Mouse (Mus musculus) spleen, postnatal 4 days (tissue): Measurements from ENCODE around the gene Hnrnpa0.

Experiments used
- DNase-seq, 2 experiments: peaks; one replicate each; pipeline ENCODE4 v3.0.0; 2022; ENCODE audit warnings: low spot score in 2 of 2

The Hnrnpa0 gene

DNA sequence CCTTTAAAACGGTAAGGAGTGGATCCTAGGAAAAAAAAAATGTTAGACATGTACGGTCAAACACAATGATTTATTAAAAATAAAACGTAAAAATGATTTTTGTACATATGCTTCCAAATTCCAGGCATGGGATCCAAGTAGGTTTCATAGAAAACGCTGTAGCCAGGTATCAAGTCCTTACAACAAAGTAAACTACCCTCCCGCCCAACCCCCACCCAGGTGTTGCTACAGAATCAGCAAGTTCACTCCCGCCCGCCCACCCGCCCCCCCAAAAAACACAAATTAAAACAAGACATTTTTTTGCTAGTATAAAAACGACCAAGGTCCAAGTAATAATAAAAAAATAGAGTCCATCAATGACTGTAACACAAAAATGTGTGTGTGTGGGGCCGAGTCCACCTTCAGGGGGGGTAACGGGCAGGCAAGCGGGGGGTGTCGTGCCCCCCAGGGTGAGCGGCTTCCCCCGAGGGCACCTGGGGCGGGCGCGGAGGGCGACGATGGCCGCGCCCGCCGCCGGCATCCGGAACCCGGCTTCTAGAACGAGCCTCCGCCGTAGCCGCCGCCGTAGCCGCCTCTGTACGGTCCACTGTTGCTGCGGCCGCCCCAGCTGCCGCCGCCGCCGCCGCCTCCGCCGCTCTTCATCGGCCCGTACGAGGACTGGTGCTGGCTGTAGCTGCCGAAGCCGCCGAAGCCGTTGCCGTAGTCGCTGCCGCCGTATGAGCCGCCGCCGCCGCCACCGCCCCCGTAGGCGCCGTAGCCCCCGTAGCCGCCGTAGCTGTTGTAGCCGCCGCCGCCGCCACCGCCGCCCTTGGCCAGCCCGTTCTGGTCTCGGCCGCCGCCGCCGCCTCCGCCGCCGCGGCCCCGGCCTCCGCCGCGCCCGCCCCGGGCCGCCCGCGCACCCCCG, 1.2 kb downstream of the Hnrnpa0 start:
- DNase-seq, result peak; percentile 52 to 68

DNA sequence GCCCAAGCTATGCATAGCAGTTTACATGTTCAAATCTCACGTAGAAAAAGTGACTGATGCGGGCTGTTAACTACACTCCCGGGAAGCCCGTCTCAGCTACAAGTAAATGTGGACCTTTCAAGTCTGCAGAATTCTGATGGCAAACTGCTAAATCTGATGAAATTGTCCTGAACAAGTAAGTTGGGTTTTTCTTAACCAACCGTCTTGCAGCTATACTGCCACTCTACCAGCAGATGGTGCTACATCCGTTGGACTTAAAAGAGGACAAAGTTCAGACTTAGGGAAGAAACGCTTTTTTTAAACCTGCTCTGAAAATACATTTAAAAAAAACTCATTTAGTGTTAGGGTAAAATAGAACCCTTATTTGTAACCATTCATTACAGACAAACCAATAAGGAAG, 2.2 kb downstream of the Hnrnpa0 start:
- peak in 1 of 2 experiments; percentile 56 for DNase-seq

DNA sequence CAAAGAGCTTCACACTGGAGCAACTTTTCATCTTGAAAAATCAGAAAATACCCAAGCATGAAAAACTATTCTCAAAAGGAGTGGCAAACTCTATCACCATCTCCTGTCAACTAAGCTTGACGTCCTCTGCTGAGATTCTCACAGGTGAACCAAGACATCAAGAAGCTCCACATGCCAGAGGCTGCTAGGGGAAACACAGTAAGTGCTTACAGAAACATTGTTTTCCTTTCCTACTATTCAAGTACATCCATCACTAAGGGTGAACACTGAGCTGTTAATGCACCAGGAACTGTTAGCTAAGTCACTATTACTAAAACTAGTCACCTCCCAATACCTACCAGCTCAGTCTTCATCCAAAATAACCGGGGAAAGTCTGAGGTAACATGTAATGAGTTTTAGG, 3.4 kb downstream of the Hnrnpa0 start:
- no peak for DNase-seq

DNA sequence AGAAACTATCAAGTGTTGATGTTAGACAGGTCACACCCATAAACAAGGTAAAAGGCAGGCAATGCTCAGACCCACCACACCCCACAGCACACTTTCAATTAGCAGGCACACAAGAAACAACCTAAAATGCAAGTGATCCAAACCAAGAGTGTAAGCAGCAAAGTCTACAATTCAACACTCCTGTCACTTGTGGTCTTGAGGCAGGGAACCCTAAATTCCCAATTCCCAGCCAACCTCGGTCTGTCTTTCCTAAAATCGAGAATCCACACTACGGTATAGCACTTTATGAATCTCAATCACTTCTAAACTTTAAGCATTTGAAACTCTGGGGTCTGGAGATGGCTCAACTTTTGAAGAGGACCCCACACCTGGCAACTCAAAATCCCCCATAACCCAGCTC, 4.1 kb downstream of the Hnrnpa0 start:
- DNase-seq, result no peak

DNA sequence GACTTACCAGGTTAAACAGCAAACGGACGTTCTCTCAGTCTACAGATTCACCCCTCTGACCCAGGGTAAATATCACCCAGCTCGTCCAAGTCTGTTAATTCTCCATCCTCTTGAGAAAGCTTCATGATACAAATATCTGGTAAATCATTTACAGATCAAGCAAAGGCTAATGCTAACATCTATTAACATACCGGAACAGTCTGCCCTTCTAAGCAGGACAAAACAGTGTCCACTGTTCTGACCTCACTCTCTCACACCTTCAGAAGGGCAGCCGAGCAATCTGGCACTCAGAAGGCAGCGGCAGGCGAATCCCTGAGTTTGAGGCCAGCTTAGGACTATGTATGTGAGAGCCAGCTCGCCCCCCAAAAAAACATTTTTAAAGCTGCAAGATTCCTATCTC, 5.0 kb downstream of the Hnrnpa0 start:
- DNase-seq, result no peak

DNA sequence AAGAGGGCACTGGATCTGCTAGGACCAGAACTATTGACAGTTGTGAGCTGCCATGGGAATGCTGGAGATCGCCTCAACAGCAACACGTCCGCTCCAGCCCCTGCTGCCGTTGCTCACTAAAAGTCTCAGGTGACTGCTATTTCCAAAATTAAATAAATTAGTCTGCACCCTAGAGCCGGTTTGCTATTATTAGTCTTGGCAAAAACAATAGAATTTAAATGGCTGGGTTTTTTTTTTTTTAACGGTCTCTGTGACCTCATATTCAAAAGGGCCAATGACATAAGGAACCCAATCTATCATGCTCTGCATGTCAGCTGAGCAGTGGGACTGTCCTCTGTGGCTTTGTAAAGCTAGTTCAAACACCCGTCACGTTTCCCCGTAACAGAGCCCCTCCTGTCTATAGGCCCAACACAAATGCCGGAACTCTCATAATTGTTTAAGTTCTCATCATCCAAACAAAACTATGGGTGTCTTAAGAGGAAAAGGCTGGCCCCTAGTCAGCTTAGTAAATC, 5.5 kb downstream of the Hnrnpa0 start:
- DNase-seq, result no peak

DNA sequence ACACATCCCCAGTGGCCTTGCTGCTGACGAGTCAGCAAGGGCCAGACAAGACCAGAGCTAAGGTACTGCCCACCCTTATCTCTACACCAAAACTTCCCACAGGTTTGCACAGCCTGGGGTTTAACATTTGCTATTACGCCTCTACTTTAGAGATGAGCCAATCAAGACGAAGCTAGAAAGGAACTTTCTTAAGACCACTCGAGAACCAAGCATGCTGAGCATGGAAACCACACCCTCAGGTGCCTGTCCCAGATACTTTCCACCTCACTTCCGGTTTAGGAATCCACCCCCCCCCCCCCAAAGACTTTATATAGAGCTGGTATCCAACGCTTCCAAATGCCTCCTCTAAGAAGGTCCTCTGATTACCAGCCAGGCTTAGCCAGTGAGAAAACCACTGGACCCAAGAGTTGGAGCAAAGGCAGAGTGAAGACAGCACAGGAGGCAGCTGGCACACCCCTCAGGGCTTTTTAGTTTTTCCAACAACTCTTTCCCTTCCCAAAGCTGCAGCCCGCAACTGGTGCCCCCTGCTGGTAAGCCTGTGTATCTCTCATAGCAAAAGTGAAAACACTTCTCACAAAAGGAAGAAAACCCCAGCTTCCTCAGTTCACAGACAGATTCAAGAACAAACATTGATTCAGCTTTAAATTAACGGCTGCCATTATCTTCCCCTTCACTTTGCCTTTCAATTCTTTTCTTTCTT, 10.9 kb downstream of the Hnrnpa0 start:
- DNase-seq, result peak; percentile 57 to 86

DNA sequence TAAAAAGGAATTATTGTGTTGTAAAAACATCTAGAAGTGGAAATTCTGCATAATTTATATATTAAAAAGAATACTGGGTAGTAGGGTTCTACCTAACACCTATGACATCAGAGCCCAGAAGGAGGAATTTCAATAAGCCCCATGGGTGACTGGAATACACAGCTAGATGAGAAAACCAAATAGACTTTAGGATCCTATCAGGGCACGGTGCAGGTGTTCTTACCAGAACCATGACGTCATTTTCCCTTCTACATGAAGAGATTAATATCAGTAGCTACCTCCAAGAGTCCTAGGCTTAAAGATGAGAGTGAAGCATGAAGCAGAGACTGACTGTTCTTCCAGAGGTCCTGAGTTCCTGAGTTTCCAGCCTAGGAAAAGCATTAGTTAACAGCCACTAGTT, 11.6 kb downstream of the Hnrnpa0 start:
- no peak for DNase-seq

DNA sequence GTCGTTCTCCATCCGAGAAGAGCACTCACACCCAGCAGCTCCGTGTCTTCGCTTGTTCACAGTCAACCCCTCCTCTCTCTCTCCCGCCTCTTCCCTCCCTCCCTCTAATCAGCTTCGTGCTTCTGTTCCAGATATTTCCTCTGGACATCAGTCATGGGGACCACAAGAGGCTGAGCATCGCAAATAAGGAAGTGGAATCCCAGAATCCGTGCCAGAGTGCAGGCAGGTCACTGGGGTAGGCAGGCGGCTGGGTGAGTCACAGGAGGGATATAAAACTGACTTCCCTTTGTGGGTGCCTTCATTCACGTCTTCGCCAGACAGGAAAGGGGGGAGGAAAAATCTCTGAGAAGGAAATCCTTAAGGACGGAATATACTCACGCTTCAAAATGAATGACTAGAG, 13.1 kb downstream of the Hnrnpa0 start:
- no peak for DNase-seq

DNA sequence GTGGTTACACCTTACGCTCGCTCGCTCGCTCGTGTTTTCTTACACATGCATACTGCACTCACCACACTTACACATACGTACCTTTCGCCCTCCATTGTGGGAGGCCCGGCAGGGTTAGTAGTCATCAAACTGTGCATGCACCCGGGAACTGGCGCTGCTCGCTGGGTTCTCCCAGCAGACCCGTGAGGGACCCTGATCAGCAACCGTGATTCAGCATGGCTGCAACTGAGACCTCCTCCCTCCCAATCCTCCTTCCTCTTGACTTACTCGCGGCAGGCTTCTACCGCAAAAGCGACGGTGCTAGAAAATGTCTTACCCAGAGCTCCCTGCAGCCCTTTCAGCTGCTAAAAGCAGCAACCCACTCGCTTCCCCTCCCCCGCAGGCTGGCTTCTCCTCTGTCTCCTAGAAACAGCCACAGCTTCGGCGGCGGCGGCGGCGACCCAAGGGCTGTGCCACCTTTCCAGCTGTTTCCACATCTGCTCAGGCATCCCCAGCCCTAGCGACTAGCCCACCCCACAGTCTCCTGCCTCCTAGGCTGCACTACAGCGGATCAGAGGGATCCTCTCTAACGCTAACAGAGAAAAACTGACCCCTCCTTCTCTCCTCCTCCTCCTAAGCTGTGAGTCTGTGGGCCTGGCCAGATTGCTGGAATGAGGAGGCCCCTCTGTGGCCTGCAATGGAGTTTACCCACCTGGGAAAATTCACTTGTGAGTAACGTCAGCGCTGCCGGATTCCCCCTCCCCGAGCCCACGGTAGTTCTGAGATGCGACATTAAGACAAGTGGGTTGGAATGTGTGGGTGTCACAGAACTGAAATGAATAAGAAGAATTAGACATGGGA, 15.1 kb downstream of the Hnrnpa0 start, which contains the start of gene Klhl3:
Gene Klhl3, minus strand, starts transcription at position 532 of the 840 bp plus-strand sequence.
- peak; percentile 42 to 76 for DNase-seq

DNA sequence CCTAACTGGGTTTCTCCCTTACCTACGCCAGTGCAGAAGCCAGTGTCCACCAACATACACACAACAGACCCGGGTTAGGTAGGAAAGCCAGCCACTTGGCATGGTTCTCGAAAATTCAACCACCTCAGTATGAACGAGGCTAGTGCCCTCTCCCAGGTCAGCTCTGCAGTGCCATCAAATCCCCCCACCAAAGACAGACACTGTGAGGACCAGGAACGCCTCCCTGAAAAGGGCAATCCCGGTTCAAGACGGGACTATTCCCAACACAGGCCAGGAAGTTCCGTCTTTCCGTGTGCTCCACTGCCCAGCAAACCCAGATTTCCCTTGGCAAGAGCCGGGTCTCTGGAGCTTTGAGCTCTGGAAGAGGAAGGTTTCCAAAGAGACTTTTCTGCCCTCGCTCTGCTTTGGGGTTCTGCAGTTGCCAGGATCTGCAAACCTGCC, 15.7 kb downstream of the Hnrnpa0 start:
- DNase-seq, result no peak

DNA sequence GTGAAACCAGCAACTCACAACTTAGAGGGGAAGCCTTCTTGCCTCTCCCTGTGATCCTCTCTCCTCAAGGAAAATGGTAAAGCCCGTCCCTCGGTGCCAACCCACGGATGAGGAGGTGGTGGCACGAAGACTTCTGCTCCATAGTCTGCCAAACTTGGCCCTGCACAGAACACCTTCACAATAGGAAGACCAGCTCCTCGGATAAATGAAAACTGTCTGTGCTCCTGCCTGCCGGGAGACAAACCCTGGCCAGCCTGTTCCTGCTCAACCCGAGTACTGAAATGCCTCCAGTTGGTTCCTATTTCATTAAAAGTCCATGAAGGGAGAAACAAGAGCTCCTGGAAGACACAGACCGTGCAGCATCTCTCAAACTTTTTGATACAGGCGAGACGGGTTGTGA, 16.2 kb downstream of the Hnrnpa0 start:
- no peak for DNase-seq

DNA sequence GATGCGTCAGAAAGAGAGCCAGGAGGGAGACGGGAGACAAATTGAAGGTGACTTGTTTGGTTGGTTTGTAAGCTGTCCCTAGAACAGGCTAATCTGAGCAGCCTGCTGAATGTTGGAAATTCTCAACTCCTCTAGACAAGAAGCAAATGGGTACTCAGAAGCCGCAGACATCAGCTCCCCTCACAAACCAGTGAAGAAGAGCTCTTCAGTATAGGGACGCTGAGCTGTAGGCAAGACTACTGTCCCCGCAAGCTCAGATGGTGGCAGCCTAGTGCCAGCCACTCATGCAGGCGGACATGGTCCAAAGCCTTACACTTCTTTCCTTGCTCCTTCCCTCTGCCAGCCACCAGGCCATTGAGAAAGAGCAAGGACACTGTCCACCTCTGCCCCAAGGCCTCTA, 17.1 kb downstream of the Hnrnpa0 start:
- DNase-seq, result no peak

DNA sequence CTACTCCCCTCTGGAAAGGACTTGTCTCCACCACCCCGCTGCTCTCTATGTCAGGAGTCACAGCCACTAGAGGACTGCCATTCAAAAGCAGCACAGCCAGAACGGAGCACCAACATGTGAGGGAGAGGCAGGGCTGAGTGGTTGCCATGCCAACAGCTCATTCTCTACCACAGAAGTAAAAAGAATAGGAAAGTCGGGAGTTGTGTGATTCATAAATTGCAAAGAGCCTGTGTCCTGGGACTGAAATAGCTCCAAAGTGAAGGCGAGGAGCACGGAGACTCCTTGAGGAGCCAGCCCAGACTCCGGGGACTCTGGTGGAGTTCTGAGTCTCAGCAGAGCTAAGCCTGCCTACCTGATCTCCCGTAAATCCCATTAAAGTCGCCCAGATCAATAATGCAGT, 37.7 kb downstream of the Hnrnpa0 start:
- no peak for DNase-seq

DNA sequence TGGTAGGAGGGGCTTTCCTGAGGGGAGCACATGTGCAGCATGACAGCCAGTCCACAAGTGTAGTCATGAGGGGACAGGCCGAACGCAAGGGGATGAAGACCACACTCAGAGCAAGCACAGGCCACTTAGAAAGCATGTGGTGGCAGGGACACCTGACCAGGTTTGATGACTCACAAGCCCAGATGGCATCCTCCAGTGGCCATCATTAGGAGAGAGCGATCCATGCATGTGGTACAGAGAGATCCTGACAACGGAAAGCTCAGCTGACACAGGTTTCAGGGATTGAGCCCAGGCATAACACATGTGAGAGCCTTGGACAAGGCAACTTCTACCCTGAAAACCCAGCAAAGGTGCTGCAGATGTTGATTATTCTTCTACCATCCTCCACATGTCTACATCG, 44.0 kb downstream of the Hnrnpa0 start:
- DNase-seq, result no peak

DNA sequence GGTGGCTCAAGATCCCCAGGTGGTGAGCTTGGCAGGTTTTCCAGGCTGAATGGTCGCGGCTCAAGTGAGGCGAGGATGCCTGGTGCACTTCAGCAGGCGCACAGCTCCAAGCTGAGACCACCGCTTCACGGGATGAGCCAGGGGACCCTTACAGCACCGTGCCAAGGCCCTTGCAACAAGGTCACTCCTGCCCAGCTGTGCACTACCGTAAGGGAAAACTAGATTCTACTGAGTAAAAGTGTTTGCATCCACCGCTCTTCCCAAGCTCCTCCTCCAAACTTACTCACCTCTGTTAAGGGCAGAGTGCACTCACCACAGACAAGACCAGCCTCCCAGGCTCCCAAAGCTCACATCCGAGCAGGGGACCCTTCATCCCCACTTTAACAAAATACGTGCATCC, 44.8 kb downstream of the Hnrnpa0 start:
- DNase-seq, result no peak

DNA sequence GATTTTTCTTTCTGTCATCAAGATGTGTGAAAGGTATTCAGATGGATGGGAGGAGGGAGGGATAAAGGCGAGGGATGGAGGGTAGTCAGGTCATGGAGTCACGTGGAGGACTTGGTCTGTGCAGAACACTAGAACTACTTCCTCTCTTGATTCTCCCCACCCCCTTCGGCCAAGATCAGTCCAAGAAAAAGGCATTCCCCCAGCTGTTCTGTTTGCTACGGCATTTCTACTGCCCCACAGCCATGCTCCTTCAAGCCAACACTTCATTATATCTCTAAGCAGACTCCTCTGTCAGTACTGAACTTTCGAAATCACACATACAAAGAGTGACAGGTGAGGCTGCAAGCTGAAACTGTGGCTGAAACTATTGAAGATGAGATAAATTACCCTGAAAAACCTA, 45.3 kb downstream of the Hnrnpa0 start:
- DNase-seq, result no peak

DNA sequence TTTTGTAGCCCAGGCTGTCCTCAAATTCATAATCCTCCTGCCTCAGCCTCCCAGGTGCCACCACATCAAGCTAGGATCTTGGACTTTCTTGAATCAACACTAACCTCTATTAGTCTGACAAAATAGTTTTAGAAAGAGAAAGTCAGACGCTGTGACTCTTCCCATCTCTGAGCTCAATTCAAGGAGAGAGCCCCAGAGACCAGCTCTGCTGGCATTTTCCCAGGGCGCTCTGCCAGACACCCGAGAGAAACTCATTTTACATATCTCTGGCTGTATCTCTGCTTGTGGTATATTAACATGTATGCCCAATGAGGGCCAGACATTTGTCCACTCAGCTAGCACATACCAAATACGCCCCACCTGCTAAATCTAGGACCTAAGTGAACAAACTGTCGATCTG, 50.0 kb downstream of the Hnrnpa0 start:
- DNase-seq, result no peak
